In the genomic region with DNA sequence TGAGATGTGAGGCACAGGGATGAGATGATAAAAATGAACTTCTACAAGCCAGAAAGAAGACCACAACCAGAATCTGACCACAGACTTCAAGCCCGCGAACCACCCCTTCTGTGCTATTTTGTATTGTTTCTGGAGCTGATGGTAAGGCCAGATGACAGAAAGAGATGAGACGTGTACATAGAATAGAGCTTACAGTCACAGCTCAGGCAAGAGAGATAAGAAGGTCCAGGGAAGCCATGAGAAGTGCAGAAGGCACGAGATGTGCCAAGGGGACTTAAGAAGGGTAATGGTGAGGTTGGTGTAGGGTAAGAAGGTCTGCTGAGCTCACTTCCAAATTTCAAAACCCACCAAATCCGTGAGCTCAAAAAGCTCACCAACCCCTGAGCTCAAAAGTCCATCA, we compare ENCODE assay signal across 20 mouse cellular contexts. TPM values are rescaled to one million over a fixed set of nuclear protein-coding genes. Genes with fewer than 3 reads are reported as not detected.
"Had no signal": no experiment of that assay in that cellular context is flagged by ENCODE, and none has a peak within 500 bp of the region (broad histone marks: within the 10 kb centered on the region; RNA-seq: fewer than 3 reads in every experiment).

No protein-coding gene starts in this region.

- DNase-seq: retina, postnatal 1 day; right cerebral cortex, adult 18-20 months; right cerebral cortex, postnatal 14 days; right cerebral cortex, postnatal 25 days; right cerebral cortex, postnatal 4 days; spleen, adult 18-20 months; thymus, adult 18-20 months; thymus, adult 2 months; thymus, postnatal 14 days; thymus, postnatal 25 days; thymus, postnatal 36 days; thymus, postnatal 4 days had no signal

- H3K27ac ChIP-seq: neural tube, embryonic 12.5 days; neural tube, embryonic 13.5 days; neural tube, embryonic 15.5 days; stomach, embryonic 15.5 days; stomach, postnatal 0 days had no signal

- H3K27me3 ChIP-seq: neural tube, embryonic 12.5 days; neural tube, embryonic 13.5 days; neural tube, embryonic 15.5 days; stomach, embryonic 15.5 days had no signal

- H3K9ac ChIP-seq: neural tube, embryonic 12.5 days; neural tube, embryonic 13.5 days; neural tube, embryonic 15.5 days; stomach, embryonic 15.5 days had no signal

- H3K9me3 ChIP-seq: neural tube, embryonic 15.5 days; stomach, embryonic 15.5 days had no signal

- H3K4me1 ChIP-seq: neural tube, embryonic 12.5 days; neural tube, embryonic 13.5 days; neural tube, embryonic 15.5 days; stomach, embryonic 15.5 days had no signal

- H3K4me2 ChIP-seq: neural tube, embryonic 12.5 days; neural tube, embryonic 13.5 days; neural tube, embryonic 15.5 days; stomach, embryonic 15.5 days had no signal

- H3K36me3 ChIP-seq: neural tube, embryonic 12.5 days; neural tube, embryonic 13.5 days; neural tube, embryonic 15.5 days; stomach, embryonic 15.5 days had no signal

- H3K4me3 ChIP-seq: neural tube, embryonic 12.5 days; neural tube, embryonic 13.5 days; neural tube, embryonic 15.5 days; stomach, embryonic 15.5 days had no signal

RNA-seq across cellular contexts. Expression of a gene that starts 36.6 kb away (rescaled TPM):
- total RNA-seq: neutrophil, adult 5-6 weeks had no signal
- polyA plus RNA-seq: spleen, adult 2 months; testis, adult 2 months had no signal
